Mouse (Mus musculus): ENCODE measurements at regions not wholly inside any gene's neighbourhood (a gene's known extent, or its start where the extent isn't known, plus 50 kb on each side); places are given as distances from the start of the nearest gene placed in this dataset.

GRCm38 (mm10) chr6:14632837-14633236, 122.2 kb downstream of the Ppp1r3a start:
- Histone ChIP-seq H3K4me2 (replicated peaks; ENCODE audit: low read depth, low read length, severe bottlenecking) (no peak overlapping the region), H3K36me3 (ENCODE audit: control insufficient read depth, insufficient read depth, low read length) (no peaks in the 10 kb centered on the region), H3K9ac (ENCODE audit: low read depth, low read length, severe bottlenecking) (no peak overlapping the region), H3K27ac (replicated peaks; ENCODE audit: low read depth, low read length) (peak overlapping the region; percentile 55), H3K27me3 (ENCODE audit: control insufficient read depth, insufficient read depth, low read length) (no peaks in the 10 kb centered on the region), H3K4me1 (ENCODE audit: control insufficient read depth, insufficient read depth, low read length) (peaks cover 2% of the 10 kb centered on the region; the same call in 1 of the 2 replicates), H3K9me3 (ENCODE audit: control insufficient read depth, low read length) (no peaks in the 10 kb centered on the region), H3K4me3 (replicated peaks; ENCODE audit: low read length) (no peak overlapping the region)
- no peak for ATAC-seq (ENCODE audit: low FRiP score, low read depth)
- no peak for DNase-seq (ENCODE audit: low spot score)
- WGBS, result 59% methylated on average over 4 of the region's 4 CpGs
- TF ChIP-seq POLR2A (IDR thresholded peaks at IDR 0.05; ENCODE audit: borderline replicate concordance, extremely low read depth, insufficient read depth, insufficient read length), result no peak

GRCm38 (mm10) chr6:14631719-14632445, 123.2 kb downstream of the Ppp1r3a start:
- Histone ChIP-seq H3K9ac (ENCODE audit: low read depth, low read length, severe bottlenecking) (no peak overlapping the region), H3K27ac (replicated peaks; ENCODE audit: low read depth, low read length) (peak overlapping the region; percentile 22)
- peak; percentile 71 for DNase-seq (ENCODE audit: low spot score)

DNA sequence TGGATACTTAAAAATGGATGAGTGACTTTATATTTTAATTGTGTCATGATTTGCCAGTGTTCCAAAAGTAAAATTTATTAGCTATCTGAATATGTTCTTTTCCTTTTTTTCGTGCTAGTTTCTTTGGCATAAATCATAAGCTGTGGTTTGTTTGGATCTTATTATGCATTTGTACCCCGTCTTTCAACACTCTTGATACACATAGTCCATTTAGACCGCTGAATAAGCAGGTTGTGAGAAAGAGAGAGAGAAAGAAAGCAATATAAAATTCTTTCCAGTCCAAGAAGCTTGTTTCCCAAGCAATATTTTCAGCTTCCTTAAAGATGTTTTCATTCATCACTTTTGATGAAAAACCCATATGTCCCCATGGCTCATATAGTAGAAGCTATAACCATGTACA, 138.4 kb downstream of the Ppp1r3a start:
- Histone ChIP-seq H3K4me3 (replicated peaks; ENCODE audit: low read length) (no peak overlapping the region), H3K27me3 (ENCODE audit: control insufficient read depth, insufficient read depth, low read length) (no peaks in the 10 kb centered on the region), H3K9me3 (ENCODE audit: control insufficient read depth, low read length) (no peaks in the 10 kb centered on the region), H3K4me2 (replicated peaks; ENCODE audit: low read depth, low read length, severe bottlenecking) (no peak overlapping the region), H3K4me1 (ENCODE audit: control insufficient read depth, insufficient read depth, low read length) (no peaks in the 10 kb centered on the region), H3K36me3 (ENCODE audit: control insufficient read depth, insufficient read depth, low read length) (no peaks in the 10 kb centered on the region), H3K27ac (replicated peaks; ENCODE audit: low read depth, low read length) (no peak overlapping the region), H3K9ac (ENCODE audit: low read depth, low read length, severe bottlenecking) (no peak overlapping the region)
- no peak for TF ChIP-seq POLR2A (IDR thresholded peaks at IDR 0.05; ENCODE audit: borderline replicate concordance, extremely low read depth, insufficient read depth, insufficient read length)
- no peak for DNase-seq (ENCODE audit: low spot score)
- WGBS, result 61% methylated on average over 3 of the region's 3 CpGs
- no peak for ATAC-seq (ENCODE audit: low FRiP score, low read depth)

More at GRCm38 (mm10) chr6:14631719-14632445, 123.2 kb downstream of the Ppp1r3a start:
- peaks cover 2% of the 10 kb centered on the region; the same call in 1 of the 2 replicates for H3K4me1 ChIP-seq (ENCODE audit: control insufficient read depth, insufficient read depth, low read length)
- peak; percentile 47; the same call in 1 of the 2 replicates for ATAC-seq (ENCODE audit: low FRiP score, low read depth)
- no peaks in the 10 kb centered on the region for H3K9me3 ChIP-seq (ENCODE audit: control insufficient read depth, low read length)
- 43% methylated on average over 2 of the region's 2 CpGs for WGBS
- H3K4me3 ChIP-seq (replicated peaks; ENCODE audit: low read length), result no peak overlapping the region
- H3K27me3 ChIP-seq (ENCODE audit: control insufficient read depth, insufficient read depth, low read length), result no peaks in the 10 kb centered on the region
- TF ChIP-seq POLR2A (IDR thresholded peaks at IDR 0.05; ENCODE audit: borderline replicate concordance, extremely low read depth, insufficient read depth, insufficient read length), result no peak
- H3K36me3 ChIP-seq (ENCODE audit: control insufficient read depth, insufficient read depth, low read length), result no peaks in the 10 kb centered on the region
- H3K4me2 ChIP-seq (replicated peaks; ENCODE audit: low read depth, low read length, severe bottlenecking), result no peak overlapping the region

DNA sequence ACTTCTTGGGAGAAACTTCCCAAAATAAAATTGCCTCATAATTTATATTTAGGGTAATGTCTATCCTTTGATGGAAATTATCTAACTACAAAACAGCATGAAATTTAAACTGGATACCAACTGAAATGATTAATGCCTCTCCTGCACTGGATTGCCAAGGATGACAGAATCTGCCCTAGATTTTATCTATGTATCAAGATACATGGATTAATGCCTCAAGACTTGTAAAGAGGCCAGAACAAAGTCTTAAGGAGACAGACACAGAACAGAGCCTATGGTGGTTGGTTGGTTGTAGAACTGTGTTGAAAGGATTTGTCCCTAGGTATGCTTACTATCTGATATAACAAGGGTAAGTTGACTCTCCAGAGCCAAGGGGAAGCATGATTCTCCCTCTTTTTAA, 147.0 kb downstream of the Ppp1r3a start:
- no peak for TF ChIP-seq POLR2A (IDR thresholded peaks at IDR 0.05; ENCODE audit: borderline replicate concordance, extremely low read depth, insufficient read depth, insufficient read length)
- H3K27me3 ChIP-seq (ENCODE audit: control insufficient read depth, insufficient read depth, low read length), result no peaks in the 10 kb centered on the region
- no peak overlapping the region for H3K9ac ChIP-seq (ENCODE audit: low read depth, low read length, severe bottlenecking)
- H3K9me3 ChIP-seq (ENCODE audit: control insufficient read depth, low read length), result no peaks in the 10 kb centered on the region
- no peak overlapping the region for H3K4me2 ChIP-seq (replicated peaks; ENCODE audit: low read depth, low read length, severe bottlenecking)
- DNase-seq (ENCODE audit: low spot score) (no peak), ATAC-seq (ENCODE audit: low FRiP score, low read depth) (no peak)
- no peaks in the 10 kb centered on the region for H3K36me3 ChIP-seq (ENCODE audit: control insufficient read depth, insufficient read depth, low read length)
- H3K4me3 ChIP-seq (replicated peaks; ENCODE audit: low read length), result no peak overlapping the region
- H3K27ac ChIP-seq (replicated peaks; ENCODE audit: low read depth, low read length), result no peak overlapping the region
- H3K4me1 ChIP-seq (ENCODE audit: control insufficient read depth, insufficient read depth, low read length), result no peaks in the 10 kb centered on the region

- peak; percentile 63; the same call in 1 of the 2 replicates for ATAC-seq (ENCODE audit: low FRiP score, low read depth)
- no peak overlapping the region for H3K27ac ChIP-seq (replicated peaks; ENCODE audit: low read depth, low read length)
- no peaks in the 10 kb centered on the region for H3K36me3 ChIP-seq (ENCODE audit: control insufficient read depth, insufficient read depth, low read length)
- 57% methylated on average over 13 of the region's 13 CpGs for WGBS
- TF ChIP-seq POLR2A (IDR thresholded peaks at IDR 0.05; ENCODE audit: borderline replicate concordance, extremely low read depth, insufficient read depth, insufficient read length), result no peak
- peaks cover 8% of the 10 kb centered on the region; the same call in 1 of the 2 replicates for H3K4me1 ChIP-seq (ENCODE audit: control insufficient read depth, insufficient read depth, low read length)
- H3K4me2 ChIP-seq (replicated peaks; ENCODE audit: low read depth, low read length, severe bottlenecking), result 0 out of 2 replicates have a peak overlapping the region, but pooled peaks have one; percentile 13
- H3K27me3 ChIP-seq (ENCODE audit: control insufficient read depth, insufficient read depth, low read length), result no peaks in the 10 kb centered on the region
- peak; percentile 17 for DNase-seq (ENCODE audit: low spot score)
- no peak overlapping the region for H3K9ac ChIP-seq (ENCODE audit: low read depth, low read length, severe bottlenecking)
- H3K9me3 ChIP-seq (ENCODE audit: control insufficient read depth, low read length), result no peaks in the 10 kb centered on the region
- no peak overlapping the region for H3K4me3 ChIP-seq (replicated peaks; ENCODE audit: low read length)
These were observed 154.4 kb downstream of the Ppp1r3a start for GRCm38 (mm10) chr6:14600543-14601249.
